Mouse (Mus musculus): ENCODE measurements around the gene Scn4a.

Gene Scn4a

DNA sequence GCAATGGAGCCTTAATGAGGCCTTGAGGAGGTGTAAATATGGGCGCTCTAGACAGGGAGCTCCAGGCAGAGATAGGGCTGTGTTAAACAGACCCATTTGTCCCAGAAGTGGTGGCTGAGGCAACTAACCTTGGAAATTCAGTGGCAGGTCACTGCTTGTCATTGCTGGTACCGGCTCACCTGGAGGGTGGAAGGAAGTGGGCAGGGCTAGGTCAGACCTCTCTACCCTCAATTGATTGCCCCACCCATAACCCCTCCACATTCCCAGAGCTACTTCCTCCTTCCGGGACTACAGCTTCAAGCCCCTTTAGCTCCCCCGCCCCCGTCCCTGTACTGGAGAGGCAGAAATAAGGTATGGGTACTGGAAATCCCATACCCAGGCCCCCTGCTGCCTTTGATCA lies 39.6 kb downstream of the Scn4a start:
- DNase-seq = peak; percentile 57 to 80

DNA sequence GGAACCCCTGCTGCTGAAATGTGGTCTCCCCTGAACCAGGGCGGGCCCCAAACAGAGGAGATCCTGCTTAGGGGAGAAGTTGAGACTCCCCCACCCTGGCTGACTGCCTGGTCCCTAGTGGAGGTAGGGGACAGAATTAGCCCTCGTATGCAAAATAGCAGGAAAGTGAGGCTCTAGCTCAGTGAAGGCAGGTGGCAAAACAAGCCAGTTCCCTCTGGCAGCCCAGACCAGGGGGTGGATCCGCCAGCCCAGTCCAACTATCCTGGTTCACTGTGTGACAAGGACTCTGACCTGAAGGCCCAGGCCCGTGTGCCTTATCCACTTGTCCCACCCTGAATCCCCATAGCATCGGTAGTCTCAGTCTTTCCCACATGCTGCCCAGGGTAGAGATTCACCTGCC lies 43.0 kb downstream of the Scn4a start:
- DNase-seq = peak in 1 of 2 experiments; percentile 29

DNA sequence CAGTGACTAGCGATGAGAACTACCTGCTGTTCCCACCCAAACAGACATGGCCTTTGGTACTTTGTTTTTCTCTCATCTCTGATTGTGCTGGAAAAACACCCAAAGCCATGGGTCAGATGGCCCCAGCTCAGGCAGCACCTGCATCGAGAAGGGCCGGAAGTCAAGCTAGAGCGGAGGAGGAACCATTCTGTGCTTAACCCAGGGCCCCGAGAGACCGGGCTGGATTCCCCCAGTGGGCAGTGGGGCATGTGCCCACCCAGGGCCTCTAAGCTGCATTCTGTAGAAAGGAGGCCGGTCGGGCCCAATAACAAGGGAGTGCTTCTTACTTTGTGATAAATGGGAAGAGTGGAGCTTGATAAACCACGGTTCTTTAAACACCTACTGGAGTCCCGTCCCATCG lies 44.9 kb downstream of the Scn4a start:
- peak in 1 of 2 experiments; percentile 32 for DNase-seq

DNA sequence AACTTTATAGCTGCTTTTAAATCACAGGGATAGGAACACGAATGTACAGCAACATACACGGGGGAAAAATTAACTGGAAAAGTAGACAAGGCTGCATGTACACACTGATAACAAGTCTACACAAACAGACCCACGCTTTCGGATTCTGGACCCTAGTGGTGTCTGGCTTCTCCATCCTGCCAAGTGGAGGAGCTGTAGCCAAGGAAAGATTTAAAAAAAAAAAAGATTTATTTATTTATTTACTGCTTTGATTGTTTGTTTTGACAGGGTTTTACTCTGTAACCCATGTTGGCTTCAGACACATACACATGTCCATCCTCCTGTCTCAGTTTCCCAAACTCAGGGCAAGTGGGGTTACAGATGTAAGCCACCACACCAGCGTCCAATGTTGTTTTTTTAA lies 45.7 kb downstream of the Scn4a start:
- no peak for DNase-seq

DNA sequence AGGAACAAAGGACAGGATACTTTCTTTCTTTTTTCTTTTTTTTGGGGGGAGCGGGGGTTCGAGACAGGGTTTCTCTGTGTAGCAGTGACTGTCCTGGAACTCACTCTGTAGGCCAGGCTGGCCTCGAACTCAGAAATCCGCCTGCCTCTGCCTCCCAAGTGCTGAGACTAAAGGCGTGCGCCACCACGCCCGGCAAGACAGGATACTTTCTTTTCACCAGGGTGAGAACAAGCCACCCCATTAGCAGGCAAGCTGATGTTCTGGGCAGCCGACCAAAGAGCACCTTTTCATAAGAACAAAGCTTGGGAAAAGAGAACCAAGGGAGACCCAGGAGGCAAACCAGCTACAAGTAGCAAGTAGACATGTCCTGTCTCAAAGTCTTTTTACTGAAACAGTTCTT lies 46.3 kb downstream of the Scn4a start:
- no peak for DNase-seq

DNA sequence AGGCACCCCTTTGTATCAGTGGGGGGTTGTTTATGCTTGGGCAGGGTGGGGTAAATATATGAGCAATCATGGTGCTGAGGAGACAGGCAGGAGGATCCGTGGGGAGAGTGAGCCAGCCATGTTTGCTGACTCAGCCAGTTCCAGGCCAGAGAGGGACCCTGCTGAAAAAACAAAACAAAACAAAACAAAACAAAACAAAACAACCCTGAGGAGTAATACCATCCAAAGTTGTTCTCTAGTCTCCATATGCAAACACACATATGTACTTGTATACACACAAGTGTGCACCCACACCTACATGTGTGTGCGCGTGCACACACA lies 47.1 kb downstream of the Scn4a start:
- DNase-seq = no peak

DNA sequence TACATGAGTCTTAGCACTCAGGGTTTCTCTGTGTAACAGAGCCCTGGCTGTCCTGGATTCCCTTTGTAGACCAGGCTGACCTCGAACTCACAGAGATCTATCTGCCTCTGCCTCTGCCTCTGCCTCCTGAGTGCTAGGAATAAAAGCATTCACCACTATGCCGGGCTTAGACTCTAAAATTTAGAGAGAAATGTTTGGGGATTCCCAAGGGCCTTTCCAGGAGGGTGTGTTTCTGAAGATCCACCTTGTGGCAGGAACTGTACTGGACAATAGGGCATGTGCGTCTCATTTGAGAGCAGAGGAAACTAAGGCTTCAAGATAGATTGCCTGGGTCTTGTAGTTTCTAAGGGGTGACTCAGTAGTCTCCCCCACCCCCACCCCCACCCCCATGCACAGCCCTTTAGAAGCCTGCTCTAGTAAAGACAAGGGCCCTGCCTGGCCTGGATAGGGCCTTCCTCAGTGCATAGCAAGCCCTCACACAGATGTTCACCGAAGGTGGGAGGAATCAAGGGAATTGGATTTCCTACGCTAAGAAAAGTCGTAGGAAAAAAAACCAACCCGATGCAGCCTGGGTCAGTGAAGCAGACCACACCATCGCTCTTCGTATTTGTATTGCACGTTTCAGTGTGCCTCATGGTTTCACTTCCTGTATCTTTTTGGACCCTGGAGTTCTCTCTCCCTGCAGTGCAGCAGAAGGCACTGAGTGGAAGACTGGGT lies 47.6 kb downstream of the Scn4a start:
- no peak for DNase-seq

DNA sequence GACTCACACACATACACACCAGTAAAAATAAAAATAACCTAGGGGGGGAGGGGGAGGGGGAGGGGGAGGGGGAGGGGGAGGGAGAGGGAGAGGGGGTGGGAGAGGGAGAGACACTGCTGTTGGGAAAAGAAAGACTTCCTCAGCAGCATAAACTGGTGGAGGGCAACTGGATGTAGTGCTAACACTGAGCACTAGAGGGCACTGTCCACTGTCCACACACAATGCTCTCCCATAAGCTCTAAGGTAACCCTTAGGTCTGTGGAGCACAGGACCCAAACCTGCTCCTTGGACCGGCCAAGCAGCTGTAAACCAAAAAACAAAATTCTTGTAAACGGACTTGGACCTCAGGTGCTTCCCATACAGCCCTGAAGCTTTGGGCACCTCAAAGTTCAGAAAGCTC lies 50.5 kb downstream of the Scn4a start:
- peak; percentile 42 to 58 for DNase-seq

DNA sequence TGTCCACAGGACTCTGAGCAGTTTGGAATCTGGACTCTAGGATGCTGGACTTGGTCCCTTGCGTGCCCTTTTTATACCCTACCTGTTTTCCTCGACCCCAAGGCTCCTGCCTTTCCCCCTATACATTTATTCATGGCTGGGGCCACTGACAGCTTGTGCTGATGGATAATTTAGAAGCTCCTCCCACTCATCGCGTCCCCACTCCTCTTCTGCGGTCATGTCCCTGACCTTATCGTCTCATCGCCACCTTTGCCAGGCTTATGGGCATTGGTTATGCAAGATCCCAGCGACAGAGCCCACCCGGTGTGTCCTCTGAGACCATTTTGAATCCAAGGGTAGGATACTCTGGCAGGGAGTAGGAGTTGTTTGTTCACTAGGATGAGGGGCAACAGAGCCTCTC lies 51.3 kb downstream of the Scn4a start, which contains the start of gene Gh:
Gh (minus strand) TSS at position 101 of the 400 bp plus-strand sequence.
- no peak for DNase-seq

DNA sequence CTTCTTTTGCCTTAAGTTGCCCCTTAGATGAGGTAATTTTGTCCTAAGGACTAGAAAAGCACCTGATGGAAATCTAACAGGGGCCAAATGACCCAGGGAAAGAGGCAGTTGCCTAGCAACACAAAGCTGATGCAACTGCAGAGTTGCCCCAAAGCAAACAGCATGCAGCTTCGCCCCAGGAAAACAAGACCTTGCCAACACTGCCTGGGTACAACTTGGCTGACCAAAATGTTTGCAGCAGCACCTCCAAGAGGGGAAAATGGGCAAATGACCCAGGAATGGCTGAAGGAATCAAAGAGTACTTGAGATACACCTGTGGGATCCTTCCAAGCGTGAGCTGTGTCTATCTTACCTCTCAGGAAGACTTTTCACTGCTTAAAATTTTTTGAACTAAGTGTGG lies 61.2 kb downstream of the Scn4a start:
- DNase-seq = peak; percentile 79 to 85

DNA sequence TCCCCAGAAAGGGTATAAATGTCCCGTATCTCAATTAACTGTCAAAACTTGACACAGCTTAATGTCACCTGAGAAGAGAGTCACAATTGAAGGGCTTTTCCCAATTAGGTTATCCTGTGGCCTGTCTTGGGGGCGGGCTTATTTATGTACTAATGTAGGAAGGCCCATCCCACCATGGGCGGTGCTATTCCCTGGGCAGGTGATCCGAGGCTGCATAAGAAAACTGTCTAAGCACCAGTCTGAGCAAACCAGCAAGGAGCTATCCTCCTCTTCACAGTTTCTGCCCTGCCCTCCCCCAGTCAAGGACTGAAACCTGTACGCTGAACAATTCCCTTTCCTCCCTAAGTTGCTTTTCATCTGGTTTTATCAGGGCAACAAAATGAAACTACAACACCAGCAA lies 62.7 kb downstream of the Scn4a start:
- no peak for DNase-seq

DNA sequence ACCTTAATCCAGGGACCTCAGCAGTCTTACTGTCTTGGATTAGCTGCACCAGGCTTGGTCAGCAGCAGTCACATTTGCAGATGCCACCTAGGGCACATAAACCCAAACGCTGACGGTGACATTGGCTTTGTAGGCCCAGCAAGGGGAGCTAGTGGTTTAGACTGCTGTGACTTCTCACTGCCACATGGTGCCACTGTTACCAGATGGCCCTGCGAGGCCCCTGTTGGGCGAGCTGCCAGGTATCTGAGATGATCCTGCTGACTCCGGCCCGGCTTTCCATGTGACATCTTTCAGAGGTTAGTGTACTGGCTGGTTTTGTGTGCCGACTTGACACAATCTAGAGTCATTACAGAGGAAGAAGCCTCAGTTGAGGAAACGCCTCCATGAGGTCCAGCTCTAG lies 63.7 kb downstream of the Scn4a start:
- peak in 1 of 2 experiments; percentile 45 for DNase-seq

DNA sequence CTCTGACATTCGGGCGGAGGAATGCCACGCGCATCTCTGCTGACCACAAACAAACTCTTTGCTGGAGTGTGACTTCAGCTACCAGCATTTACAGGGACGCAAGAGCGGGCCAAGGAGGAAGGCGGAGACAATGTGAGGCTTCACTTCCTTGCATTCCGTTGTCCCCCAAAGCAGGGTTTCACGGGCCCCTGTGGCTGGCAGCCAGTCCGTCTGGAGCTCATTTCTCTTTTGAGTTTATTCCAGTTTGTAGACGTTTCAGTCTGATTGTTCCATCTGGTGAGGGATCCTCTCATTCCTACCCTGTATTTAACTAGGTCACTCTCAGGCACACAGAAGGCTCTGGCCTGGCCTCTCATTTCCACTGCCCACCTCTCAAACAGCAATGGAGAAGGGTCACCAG lies 66.1 kb downstream of the Scn4a start:
- no peak for DNase-seq

DNA sequence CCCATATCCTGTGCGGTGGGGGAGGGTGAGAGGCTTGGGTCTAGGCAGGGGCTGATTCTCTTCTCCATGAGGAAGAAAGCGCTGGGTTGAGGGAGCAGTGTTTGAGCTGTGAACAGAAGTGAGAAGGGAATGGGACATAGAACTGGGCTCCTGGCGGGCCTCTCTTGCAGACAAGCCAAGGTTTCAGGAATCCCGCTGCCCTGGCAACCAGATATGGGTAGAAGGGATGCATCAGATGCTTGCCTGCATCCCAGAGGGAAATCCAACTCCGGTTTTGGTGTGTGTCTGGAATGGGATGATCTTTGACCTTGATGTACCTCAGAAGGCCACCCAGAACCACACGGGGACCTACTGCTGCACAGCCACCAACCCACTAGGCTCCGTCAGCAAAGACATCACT lies 66.9 kb downstream of the Scn4a start:
- no peak for DNase-seq

DNA sequence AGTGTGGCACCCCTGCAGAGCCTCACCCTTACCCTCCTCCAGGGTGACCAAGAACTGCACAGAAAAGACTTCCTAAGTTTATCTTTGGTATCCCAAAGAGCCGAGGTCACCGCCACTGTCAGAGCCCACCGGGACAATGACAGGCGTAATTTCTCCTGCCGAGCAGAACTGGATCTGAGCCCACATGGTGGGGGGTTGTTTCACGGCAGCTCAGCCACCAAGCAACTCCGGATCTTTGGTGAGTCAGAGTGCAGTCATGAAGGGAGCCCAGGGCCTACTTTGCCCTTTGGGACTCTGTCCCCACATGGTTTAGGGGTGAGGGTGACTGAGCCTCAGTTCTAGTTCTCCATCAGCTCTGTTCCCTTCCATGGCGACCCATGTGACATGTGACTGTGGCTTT lies 69.0 kb downstream of the Scn4a start:
- no peak for DNase-seq

DNA sequence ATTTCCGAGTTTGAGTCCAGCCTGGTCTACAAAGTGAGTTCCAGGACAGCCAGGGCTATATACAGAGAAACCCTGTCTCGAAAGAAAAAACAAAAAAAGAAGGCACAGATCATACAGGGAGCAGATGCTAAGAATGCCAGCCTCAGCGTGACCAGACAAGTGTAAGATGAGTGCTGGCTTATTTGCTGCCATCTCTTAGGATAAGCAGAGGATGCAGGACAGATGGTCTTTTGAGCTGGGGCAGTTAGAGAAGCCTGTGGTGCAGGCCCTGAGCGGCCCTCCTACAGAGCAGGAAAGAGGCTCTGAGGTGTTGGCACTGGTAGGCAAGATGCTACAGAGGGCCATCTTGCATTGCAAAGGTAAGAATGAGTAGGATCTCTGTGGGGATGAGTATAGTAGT lies 69.7 kb downstream of the Scn4a start:
- DNase-seq = no peak

DNA sequence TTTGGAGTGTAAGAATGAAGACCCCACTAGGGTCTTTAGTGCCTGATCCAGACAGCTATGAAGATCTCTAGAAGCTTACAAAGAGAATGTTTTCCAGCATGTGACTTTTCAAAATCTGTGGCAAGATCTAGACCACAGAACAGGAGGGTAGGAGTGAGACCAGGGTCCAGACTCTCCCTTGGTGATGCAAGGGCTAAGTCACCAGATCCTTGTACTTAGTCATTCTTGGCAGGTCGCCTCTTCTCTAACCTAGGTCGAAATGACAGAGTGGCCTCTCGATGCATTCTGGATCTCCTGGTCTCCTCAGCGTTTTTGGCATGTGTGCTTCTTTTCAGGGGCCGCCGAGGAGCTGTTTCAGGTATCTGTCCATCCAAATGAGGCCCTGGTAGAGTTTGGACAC lies 70.6 kb downstream of the Scn4a start:
- no peak for DNase-seq

DNA sequence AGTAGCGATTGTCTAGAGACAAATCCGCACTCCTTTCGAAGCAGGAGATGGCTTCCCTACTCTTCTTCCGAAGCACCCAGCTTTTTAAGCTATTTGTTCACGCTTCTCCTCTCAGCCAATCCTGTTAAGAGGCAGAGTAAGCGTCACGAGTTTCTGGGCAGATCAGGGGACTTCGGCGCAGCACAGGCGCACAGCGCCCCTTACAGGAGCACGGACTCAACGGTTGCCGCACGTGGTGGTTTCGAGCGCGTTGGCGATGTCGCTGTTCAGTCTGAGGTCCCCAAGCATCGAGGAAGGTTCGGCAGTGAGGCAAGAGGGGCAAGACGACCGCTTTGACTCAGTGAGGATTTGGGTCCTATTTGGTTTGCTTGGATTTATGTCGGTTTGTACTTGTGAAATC lies 76.6 kb downstream of the Scn4a start, which contains the start of gene Tcam1:
Tcam1 (plus strand) TSS at position 219 of the 400 bp plus-strand sequence.
- peak; percentile 92 to 95 for DNase-seq

DNA sequence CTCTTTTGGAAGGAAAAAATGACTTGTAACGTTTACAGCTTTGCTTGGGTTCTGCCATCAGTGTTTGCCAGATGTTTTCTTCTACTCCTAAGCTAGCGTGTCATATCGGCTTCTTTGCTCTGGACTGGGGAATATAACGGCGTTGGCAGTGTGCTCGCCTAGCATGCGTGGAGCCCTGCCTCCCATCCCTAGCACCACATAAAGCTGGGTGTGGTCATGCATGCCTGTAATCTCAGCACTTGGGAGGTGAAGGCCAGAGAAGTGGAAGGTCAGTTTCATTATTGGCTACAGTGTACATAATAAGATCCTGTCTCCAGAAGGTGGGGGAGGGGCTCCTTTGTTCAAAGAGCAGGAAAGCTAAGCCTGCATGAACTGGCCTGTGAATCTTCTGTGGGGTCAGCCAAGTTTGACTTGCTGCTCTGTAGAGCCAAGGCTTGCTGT lies 78.1 kb downstream of the Scn4a start:
- DNase-seq = peak; percentile 36 to 64

DNA sequence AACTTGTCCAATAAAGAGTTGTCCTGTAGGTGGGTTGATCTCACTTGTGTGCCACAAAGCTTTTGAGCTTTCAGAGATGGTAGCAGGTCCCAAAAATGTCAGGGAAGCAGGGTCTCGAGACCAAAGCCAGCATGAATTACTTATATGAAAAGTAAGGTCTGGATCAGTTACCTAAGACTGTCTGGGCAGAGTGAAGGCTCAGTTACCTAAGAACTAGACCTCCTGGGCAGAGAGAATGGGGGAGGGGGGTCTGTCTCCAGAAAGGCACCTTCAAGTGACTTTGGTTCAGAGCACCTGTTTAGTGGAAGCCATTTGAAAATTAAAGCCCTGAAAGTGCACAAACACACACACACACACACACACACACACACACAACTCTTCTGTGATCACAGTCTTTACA lies 78.7 kb downstream of the Scn4a start:
- no peak for DNase-seq

DNA sequence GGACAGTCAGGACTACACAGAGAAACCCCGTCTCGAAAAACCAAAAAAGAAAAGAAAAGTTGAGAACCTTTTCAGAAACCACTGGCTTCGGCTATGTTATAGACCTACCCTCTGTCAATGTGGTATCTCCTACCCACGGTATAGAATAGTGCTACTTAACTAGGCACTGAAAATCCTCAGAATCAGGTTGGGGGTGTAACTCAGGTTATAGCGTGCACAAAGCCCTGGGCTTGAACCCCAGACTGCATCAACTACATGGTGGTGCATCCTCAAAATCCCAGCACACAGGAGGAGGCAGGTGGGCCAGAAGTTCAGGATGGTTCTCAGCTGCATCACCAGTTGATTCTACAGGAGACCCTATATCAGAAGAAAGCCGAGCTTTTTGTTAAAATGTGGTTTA lies 79.3 kb downstream of the Scn4a start:
- DNase-seq = no peak

DNA sequence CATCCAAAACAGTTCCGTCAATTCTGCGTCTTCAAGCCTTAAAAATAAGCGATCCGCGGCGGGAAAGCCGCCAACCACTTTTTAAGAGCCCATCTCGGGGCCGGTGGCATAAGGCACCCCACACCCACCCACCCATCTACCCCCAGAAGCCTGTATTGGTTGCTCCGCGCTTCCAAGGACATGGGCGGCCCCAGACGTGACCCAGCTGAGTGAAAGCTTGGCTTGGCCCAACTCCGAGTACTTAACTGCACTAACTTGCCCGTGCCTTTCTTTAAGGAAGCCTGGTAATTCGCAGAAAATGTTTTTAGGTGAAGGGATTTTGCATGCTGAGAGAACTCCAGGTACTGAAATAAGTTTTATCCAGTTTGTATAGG lies 79.8 kb downstream of the Scn4a start:
- DNase-seq = peak in 1 of 2 experiments; percentile 34

DNA sequence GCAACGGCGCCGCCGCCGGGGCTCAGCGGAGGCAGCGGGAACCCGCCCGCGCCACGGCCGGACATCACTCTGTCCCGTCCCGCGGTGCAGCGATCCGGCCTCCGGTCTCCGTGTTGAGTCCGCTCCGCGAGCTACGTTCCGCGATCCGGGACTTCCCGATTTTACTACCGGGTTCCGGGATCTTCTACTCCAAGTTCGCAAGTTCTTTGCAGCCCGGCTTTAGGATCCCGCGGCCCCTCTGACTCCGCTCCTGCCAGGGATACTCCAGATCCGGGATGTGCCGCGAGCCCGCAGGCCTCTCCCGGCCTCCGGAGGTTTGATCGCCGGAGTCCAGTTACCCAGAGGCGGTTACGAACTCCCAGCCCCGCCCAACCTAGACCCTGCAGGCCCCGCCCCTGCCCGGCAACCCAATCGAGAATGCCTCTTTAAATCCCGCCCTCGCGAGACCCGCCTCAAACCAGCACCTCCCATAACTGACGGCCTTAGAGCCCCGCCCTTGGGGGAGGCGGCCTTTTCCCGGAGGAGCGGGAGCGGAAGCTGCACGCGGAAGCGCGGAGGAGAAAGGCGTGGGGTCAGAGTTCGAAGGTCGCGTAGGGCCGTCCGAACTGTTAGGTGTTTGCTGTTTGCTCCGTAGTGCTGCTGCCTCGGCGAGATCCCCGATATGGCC lies 80.3 kb downstream of the Scn4a start, which contains the start of gene Smarcd2:
Smarcd2 (minus strand) TSS at position 329 of the 667 bp plus-strand sequence.
- peak; percentile 100 for DNase-seq

DNA sequence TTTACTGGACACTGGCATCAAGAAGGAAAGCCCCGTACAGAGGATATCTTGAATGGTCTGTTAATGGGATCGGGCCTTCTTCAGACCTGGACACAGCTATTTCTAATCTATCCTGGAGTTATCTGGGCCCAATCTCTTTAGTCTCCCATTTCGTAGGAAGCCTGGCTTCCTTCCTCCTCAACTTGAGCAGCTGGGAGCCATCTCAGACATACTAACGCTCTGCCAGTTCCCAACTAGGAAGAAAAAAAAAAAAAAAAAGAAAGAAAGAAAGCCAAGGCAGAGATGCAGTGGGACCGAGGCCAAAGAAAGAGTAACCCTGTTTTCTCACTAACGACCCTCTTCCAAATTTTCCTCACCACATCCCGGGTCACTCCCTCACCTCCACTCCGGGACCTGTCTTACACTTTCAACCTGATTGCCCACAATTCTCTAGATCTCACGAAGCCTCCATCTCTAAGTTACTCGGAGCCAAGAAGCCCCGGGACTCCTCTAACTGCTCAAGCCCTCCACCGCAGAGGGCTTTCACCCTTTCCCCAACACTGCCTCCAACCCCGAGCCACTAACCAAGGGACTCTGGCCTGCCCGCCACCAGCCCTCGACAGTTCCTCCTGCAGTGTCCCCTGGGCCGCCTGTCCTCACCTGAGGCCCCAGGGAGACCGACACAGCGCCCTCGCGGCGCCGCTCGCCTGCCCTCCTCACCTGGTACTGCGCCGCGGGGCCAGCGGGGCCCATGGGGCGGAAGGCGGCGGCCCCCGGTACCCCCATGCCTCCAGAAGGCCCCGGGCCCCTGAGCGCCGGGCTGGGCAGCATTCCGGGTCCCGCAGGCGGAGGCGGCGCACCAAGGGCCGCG lies 81.1 kb downstream of the Scn4a start:
- peak; percentile 40 to 53 for DNase-seq
